Mouse (Mus musculus) natural killer cell, adult 2 months (primary cell): Measurements from ENCODE around the gene Med13l.

Experiments
- DNase-seq, 2 experiments: peaks; one replicate each; pipeline ENCODE4 v3.0.0; 2022; ENCODE audit warnings: low spot score in 2 of 2

The Med13l gene

GRCm38 (mm10) chr5:118556387-118556937 lies 4.0 kb upstream of the Med13l start:
- DNase-seq, result no peak

- DNase-seq, result no peak
These were observed 1.6 kb upstream of the Med13l start for GRCm38 (mm10) chr5:118558841-118559240.

GRCm38 (mm10) chr5:118559584-118560384 lies 695 bp upstream of the Med13l start:
- DNase-seq, result peak; percentile 73 to 80

- DNase-seq, result peak; percentile 14 to 32
These were observed 858 bp downstream of the Med13l start for GRCm38 (mm10) chr5:118561086-118561987.

DNA sequence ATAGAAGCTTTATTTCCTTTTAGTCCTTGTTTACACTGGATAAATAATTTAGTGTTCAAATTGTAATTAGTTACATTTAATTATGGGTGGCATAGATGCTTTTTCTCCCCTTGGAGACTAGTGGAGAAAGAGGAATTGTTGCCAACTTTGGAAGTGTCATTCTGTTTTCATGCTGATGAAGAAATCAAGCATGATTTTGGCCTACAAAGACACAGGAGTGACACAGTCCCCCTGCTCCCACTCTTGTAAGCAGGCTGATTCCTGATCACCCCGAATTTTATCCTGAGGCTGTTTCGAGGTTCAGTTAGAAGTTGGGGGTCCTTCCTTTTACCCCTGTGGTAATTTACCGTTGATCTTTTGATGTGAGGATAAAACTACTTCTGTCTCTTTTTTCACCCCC lies 1.7 kb downstream of the Med13l start:
- no peak for DNase-seq

GRCm38 (mm10) chr5:118563590-118563989 lies 3.1 kb downstream of the Med13l start:
- no peak for DNase-seq

DNA sequence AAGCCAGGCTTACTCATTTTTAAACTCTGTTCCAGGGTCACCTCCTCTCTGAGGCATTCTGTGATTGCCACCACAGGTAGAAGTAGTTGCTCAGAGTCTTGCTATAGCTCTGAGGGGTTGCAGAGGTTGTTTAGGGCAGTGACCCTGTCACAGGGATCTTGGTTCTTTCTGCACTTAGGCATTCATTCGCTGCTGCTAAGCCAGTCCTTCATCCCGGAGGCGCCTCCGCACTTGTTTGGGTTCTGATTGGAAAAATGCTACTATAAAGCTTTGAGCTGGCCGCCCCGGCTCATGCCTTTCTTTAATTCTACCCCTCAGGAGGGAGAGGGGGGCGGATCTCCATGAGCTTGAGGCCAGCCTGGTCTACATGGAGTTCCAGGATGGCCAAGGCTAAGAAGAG lies 6.9 kb downstream of the Med13l start:
- DNase-seq, result no peak

DNA sequence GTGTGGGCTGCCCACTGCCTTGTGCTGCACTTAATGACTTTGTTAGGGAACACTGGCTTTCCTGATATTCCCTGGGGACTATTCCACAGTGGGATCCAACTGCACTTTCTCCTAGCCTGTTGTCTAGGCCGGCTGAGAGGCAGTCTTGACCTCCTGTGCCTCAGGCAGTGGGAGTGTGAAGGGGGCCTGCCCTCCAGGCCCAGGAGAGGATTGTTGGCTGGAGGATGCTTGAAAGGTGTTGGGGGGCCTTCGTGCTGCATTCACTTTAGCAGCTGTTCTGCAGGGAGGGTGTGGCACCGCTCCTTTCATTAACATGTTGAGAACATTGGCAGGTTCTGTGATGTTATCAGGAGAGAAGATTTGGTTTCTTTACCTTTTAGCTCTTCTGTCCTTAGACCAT lies 8.5 kb downstream of the Med13l start:
- DNase-seq, result no peak

DNA sequence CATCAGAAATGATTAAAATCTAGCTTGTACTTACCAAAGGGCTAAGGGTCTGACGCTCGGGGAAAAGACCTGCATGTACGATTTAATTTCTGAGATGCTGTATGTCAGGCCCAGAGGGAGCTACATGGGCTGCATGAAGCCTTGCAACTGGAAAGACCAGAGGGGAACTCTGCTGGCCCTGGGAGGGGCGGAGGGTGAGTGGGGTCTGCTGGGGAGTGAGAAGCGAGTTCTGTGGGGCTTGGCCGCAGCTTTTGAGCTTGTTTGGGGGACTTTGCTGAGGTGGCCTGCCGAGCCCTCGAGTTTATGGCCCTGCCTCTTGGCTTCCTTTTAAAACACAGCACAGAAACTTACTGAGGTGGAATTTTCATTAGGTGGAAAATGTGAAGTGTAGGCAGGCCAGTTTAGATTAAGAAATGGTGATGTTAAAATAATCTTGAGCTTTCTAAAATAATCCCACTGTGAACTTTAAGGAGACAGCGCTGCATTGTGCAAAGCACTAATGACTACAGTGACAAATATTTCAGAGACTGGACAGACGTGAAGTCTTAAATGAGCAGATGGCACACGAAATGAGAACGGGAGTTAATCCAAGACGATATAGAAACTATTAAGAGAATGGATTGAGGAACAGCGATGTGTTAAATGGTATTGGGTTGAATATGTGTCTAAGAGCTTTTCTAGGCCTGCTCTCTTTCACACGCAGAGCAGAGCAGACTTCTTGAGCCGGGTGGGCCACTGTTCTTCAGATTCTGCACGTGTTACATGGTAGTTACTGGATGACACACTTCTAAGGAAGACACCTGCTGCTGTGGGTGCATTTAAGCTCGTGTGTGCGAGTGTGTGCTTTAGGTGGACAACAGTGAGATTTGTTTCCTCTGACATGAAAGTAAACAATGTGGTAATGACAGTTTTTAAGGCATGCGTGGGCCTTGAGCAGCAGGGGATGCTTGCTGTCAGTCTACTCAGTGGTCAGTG lies 9.4 kb downstream of the Med13l start:
- no peak for DNase-seq

DNA sequence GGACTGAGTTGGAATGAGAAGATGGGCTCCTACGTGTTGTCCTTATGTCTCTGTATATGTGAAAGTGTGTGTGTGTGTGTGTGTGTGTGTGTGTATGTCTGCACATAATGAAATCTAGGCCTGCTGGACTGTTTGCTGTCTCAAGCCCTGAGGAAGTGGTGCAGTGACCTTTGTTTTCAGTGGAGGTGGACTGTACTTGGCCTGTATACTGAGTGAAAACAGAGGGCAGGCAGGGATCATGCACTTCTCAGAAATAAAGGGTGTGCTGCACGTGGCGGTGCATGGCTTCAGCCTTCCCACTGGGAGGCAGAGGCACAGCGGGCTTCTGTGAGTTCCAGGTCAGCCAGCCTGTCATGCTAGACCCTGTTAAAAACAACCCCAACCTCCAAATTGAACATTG lies 11.0 kb downstream of the Med13l start:
- DNase-seq, result no peak

DNA sequence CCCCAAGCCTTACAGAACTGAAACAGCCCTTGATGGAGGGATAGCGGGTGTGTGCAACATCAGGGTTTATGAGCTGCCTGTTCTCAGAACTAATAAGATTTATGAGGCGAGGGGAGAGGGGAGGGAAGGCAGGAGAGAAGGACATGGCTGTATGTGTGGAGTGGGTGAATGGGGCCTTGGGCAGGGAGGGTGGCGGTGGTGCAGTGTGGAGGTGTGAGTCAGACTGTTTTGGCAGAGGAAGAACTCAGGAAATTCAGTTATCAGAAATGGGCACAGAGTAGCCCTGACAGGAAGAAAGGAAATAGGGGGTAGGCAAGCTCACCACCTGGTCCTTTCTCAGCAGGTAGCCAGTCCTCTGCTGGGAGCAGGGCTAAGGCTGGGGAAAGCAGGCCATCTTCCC lies 13.8 kb downstream of the Med13l start:
- DNase-seq, result no peak

GRCm38 (mm10) chr5:118574997-118575396 lies 14.5 kb downstream of the Med13l start:
- DNase-seq, result no peak

GRCm38 (mm10) chr5:118575909-118576308 lies 15.4 kb downstream of the Med13l start:
- DNase-seq, result no peak

DNA sequence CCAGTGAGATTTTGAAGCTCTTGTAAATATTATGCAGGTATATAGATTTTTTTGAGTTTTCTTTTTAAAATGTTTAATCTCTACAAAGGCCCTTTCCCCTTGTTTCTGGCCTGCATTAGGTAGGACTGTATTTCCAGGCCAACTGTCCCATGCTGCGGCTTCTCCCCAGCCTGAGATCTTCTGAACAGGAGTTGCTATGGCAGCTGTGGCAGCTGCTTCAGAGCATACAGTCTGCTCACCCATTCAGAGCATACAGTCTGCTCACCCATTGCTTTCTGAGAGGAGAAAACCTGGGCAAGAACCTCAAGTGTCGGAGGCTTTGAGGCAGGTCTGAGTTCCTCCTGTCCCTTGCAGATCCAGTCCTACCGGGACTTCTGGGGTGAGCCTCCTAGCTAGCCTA lies 16.3 kb downstream of the Med13l start:
- no peak for DNase-seq

DNA sequence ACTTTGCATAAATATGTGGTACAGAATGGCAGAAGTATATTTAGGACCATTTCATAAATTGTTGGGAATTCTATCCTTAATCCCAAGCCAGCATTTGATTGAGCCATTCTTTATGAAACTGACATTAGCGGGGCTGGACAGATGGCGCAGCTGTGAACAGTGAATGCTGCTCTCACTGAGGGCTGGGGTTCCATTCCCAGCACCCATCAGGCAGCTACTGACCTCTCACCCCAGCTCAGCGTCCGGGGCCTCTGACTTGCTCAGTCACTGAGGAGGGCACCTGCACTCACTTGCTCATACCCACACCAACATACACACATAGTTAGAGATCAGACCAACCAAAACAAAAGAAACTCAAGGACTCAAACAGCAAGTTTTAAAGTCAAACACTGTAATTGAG lies 24.9 kb downstream of the Med13l start:
- no peak for DNase-seq

DNA sequence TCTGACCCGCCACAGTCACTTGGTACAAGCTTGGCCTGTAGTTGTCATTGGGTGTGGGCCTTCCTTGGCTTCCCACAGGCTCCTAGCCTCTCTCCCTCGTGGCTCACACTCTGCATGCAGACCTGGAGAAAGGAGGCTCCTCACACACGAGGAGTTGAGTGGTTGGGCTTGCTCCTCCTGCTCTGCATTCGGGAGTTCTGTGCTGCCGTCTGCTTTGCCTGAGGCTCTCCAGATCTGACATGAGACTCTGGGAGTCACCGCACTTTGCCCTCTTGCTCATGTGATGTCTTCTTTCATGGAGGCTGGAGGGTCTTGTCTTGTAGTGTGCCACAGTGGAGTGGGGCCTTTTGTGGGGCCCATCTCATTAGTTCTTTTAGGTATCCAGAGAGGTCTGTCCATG lies 26.1 kb downstream of the Med13l start:
- no peak for DNase-seq

GRCm38 (mm10) chr5:118588381-118588925 lies 28.0 kb downstream of the Med13l start:
- DNase-seq, result no peak

DNA sequence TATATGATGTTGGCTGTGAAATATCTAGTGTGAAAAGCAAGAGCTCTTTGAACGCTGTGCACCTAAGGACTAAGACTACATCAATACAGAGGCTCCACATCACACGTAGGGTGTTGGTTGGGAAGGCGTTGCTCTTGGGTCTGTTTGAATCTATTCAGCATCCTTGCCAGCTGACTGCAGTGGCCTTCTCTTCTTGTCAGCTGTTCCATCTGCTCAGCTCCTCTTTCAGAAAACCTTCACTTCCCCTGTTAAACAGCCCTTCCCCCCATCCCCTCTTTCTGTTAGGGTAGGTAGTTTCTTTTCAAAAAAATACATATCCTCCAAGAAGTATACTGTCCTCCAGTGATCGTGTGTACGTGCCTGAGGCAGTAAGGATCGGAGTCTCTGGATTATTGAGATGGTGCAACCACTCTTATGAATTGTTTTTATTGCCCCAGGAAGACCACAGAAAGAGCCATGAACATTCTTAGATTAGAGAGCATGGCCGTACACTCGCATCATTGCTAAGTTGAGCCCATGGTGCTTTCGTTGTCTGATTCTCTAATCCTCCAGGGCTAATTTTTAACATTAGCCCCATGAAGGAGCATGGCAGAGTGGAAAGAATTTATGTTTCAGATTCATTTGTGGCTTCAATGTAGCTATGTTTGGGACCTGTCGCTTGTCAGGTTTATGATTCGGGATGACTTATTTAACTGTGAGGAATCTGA lies 28.9 kb downstream of the Med13l start:
- DNase-seq, result no peak

DNA sequence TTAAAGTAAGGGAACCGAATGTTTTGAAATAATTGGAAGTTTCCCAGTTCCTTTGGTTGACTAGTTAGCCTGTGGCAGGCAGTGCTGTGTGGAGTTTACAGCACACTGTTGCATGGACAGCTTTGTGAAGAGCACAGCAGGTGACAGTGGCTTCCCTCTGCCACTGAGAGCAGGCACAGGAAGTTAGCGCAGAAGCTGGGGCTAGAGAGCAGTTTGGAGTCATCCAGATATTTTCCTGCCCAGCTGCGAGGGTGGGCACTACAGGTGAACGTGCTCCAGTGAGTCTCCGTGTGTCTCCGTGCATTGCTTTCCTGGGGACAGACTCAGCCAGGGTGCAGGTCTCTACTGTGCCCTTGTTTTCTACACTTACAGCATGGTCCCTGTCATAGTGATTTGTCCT lies 30.4 kb downstream of the Med13l start:
- no peak for DNase-seq

- no peak for DNase-seq
These were observed 31.5 kb downstream of the Med13l start for GRCm38 (mm10) chr5:118591826-118592499.
